Mouse (Mus musculus): ENCODE measurements around the gene E130308A19Rik. TPM values are rescaled to one million over a fixed set of nuclear protein-coding genes. Genes with fewer than 3 reads are reported as not detected.

E130308A19Rik gene
- polyA plus RNA-seq, 1 experiment, result 3.0 TPM

DNA sequence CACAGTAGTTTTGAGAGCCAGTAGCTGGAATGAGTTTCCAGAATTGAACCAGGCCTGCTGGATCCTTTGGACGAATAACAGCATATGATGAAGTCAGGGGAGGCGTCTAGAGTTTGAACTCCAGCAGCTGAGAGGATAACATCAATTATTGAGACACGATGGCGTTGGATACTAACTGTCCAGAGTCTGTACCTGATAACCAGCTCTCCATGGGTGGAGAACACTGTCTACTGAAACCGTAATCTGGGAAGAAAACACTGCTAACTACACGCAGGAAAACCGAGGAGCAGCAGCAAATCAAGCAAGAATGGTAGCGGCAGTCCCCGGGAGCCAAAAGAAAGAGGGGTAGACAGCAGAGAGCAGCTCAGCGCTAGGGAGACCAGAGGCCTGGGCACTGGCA, 56.9 kb downstream of the E130308A19Rik start:
- Histone ChIP-seq H3K36me3 (ENCODE audit: control insufficient read depth, insufficient read depth) (no peaks in the 10 kb centered on the region), H3K4me3 (no peak overlapping the region), H3K27me3 (ENCODE audit: control insufficient read depth, insufficient read depth, insufficient read length) (no peaks in the 10 kb centered on the region), H3K79me2 (ENCODE audit: control insufficient read depth, insufficient read depth) (no peaks in the 10 kb centered on the region), H3ac (ENCODE audit: control insufficient read depth, insufficient read length) (no peak overlapping the region), H3K4me2 (ENCODE audit: low read depth) (no peak overlapping the region)
- no peak for TF ChIP-seq REST (IDR thresholded peaks at IDR 0.05; ENCODE audit: insufficient read depth, insufficient read length)
- no peak for TF ChIP-seq TCF12 (IDR thresholded peaks at IDR 0.05; ENCODE audit: insufficient read depth, poor library complexity, severe bottlenecking)

DNA sequence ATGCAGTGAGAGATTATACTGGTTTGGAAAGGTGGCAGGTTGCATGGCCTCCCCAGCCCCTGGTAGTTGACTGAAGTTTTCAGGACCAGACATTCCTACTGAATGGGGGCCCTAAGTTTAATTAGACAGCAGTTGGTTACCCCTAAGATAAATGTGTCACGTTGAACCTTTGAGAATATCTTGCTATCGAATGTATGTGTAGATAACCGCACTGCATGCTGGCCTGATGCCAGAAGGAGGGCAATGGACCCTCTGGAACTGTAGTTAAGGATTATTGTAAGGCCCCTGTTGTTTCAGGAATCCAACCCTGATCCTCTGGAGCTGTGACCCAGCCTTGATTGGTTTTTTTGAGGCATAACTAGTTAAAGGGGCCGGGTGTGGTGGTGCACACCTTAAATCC, 58.3 kb downstream of the E130308A19Rik start:
- no peak overlapping the region for H3K4me2 ChIP-seq (ENCODE audit: low read depth)
- no peak overlapping the region for H3K4me3 ChIP-seq
- H3ac ChIP-seq (ENCODE audit: control insufficient read depth, insufficient read length), result no peak overlapping the region
- TF ChIP-seq REST (IDR thresholded peaks at IDR 0.05; ENCODE audit: insufficient read depth, insufficient read length) (no peak), MYOD1 (IDR thresholded peaks at IDR 0.05; ENCODE audit: control insufficient read depth in 1 of 3, insufficient read length in 2 of 3, low read depth in 2 of 3) (no peak), MYOG (IDR thresholded peaks at IDR 0.05; ENCODE audit: control insufficient read depth in 1 of 3, insufficient read depth in 1 of 3, insufficient read length in 2 of 3, low read depth in 2 of 3) (no peak), MAX (IDR thresholded peaks at IDR 0.05; ENCODE audit: low read depth) (no peak)
- no peaks in the 10 kb centered on the region for H3K27me3 ChIP-seq (ENCODE audit: control insufficient read depth, insufficient read depth, insufficient read length)
- H3K79me2 ChIP-seq (ENCODE audit: control insufficient read depth, insufficient read depth), result no peaks in the 10 kb centered on the region
- no peaks in the 10 kb centered on the region for H3K36me3 ChIP-seq (ENCODE audit: control insufficient read depth, insufficient read depth)

DNA sequence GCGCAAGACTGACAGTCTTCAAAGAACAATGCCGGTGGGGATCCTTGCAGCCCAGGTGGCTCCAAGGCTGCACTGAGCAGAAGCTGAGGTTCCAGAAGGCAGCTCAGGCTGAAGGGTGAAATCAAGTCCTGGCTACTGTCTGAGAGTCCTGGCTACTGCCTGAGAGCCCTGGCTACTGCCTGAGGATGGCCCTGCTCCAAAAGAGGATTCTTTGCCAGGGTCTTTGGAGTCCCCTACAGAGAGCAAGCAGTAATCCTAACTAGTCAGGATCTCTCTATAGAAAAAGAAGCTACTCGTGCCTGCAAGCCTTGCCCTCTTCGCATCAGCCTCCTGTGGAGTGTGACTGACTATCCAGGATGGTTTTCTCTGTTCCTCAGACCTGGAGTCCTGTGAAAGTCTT, 60.7 kb downstream of the E130308A19Rik start:
- H3K4me3 ChIP-seq, result no peak overlapping the region

DNA sequence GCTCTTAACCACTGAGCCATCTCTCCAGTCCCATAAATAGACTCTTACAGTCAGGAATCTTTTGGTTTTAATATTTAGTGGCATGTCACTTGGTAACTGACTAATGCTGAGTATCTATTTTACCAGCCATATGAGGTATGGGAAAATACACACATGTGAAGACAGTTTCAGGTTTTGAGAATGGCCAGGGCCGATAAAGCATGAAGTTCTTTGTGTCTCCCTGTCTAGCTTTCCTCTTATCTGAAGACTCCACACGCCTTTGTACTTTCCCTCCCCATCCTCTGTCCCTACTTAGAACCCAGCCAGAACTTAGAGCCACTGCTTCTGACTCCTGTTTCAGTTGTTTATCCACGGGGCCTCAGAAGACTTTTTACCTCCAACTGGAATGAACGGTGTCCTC, 63.0 kb downstream of the E130308A19Rik start:
- Histone ChIP-seq H3K79me2 (ENCODE audit: control insufficient read depth, insufficient read depth) (no peaks in the 10 kb centered on the region), H3K4me2 (ENCODE audit: low read depth) (no peak overlapping the region), H3K4me3 (no peak overlapping the region), H3ac (ENCODE audit: control insufficient read depth, insufficient read length) (no peak overlapping the region), H3K27me3 (ENCODE audit: control insufficient read depth, insufficient read depth, insufficient read length) (no peaks in the 10 kb centered on the region), H3K36me3 (ENCODE audit: control insufficient read depth, insufficient read depth) (no peaks in the 10 kb centered on the region)
- no peak for TF ChIP-seq MYOG (IDR thresholded peaks at IDR 0.05; ENCODE audit: control insufficient read depth in 1 of 3, insufficient read depth in 1 of 3, insufficient read length in 2 of 3, low read depth in 2 of 3)
- no peak for TF ChIP-seq SRF (IDR thresholded peaks at IDR 0.05; ENCODE audit: control insufficient read depth, insufficient read length, low read depth)
- no peak for TF ChIP-seq POLR2AphosphoS2 (IDR thresholded peaks at IDR 0.05; ENCODE audit: insufficient read length, low read depth)
- no peak for TF ChIP-seq MAX (IDR thresholded peaks at IDR 0.05; ENCODE audit: low read depth)
- no peak for TF ChIP-seq POLR2A (IDR thresholded peaks at IDR 0.05; ENCODE audit: insufficient read length, low read depth)
- TF ChIP-seq USF1 (IDR thresholded peaks at IDR 0.05; ENCODE audit: low read depth), result no peak
- TF ChIP-seq CEBPB (IDR thresholded peaks at IDR 0.05; ENCODE audit: insufficient read depth, poor library complexity, severe bottlenecking), result no peak
- TF ChIP-seq REST (IDR thresholded peaks at IDR 0.05; ENCODE audit: insufficient read depth, insufficient read length), result no peak
- no peak for TF ChIP-seq TCF3 (IDR thresholded peaks at IDR 0.05; ENCODE audit: insufficient read length, low read depth)
- TF ChIP-seq TCF12 (IDR thresholded peaks at IDR 0.05; ENCODE audit: insufficient read depth, poor library complexity, severe bottlenecking), result no peak
- TF ChIP-seq E2F4 (IDR thresholded peaks at IDR 0.05; ENCODE audit: insufficient read depth), result no peak
- no peak for TF ChIP-seq MYOD1 (IDR thresholded peaks at IDR 0.05; ENCODE audit: control insufficient read depth in 1 of 3, insufficient read length in 2 of 3, low read depth in 2 of 3)

More for the DNA sequence above, 60.7 kb downstream of the E130308A19Rik start:
- TF ChIP-seq MYOD1 (IDR thresholded peaks at IDR 0.05; ENCODE audit: control insufficient read depth in 1 of 3, insufficient read length in 2 of 3, low read depth in 2 of 3), result no peak
- TF ChIP-seq REST (IDR thresholded peaks at IDR 0.05; ENCODE audit: insufficient read depth, insufficient read length), result no peak
- no peak for TF ChIP-seq MYOG (IDR thresholded peaks at IDR 0.05; ENCODE audit: control insufficient read depth in 1 of 3, insufficient read depth in 1 of 3, insufficient read length in 2 of 3, low read depth in 2 of 3)
- TF ChIP-seq USF1 (IDR thresholded peaks at IDR 0.05; ENCODE audit: low read depth), result no peak
- no peak for TF ChIP-seq CEBPB (IDR thresholded peaks at IDR 0.05; ENCODE audit: insufficient read depth, poor library complexity, severe bottlenecking)
- no peak for TF ChIP-seq POLR2A (IDR thresholded peaks at IDR 0.05; ENCODE audit: insufficient read length, low read depth)
- no peak for TF ChIP-seq TCF3 (IDR thresholded peaks at IDR 0.05; ENCODE audit: insufficient read length, low read depth)
- TF ChIP-seq POLR2AphosphoS2 (IDR thresholded peaks at IDR 0.05; ENCODE audit: insufficient read length, low read depth), result no peak
- TF ChIP-seq SRF (IDR thresholded peaks at IDR 0.05; ENCODE audit: control insufficient read depth, insufficient read length, low read depth), result no peak
- no peak for TF ChIP-seq MAX (IDR thresholded peaks at IDR 0.05; ENCODE audit: low read depth)
- Histone ChIP-seq H3K4me2 (ENCODE audit: low read depth) (no peak overlapping the region), H3ac (ENCODE audit: control insufficient read depth, insufficient read length) (no peak overlapping the region), H3K79me2 (ENCODE audit: control insufficient read depth, insufficient read depth) (no peaks in the 10 kb centered on the region), H3K27me3 (ENCODE audit: control insufficient read depth, insufficient read depth, insufficient read length) (no peaks in the 10 kb centered on the region), H3K36me3 (ENCODE audit: control insufficient read depth, insufficient read depth) (no peaks in the 10 kb centered on the region)

DNA sequence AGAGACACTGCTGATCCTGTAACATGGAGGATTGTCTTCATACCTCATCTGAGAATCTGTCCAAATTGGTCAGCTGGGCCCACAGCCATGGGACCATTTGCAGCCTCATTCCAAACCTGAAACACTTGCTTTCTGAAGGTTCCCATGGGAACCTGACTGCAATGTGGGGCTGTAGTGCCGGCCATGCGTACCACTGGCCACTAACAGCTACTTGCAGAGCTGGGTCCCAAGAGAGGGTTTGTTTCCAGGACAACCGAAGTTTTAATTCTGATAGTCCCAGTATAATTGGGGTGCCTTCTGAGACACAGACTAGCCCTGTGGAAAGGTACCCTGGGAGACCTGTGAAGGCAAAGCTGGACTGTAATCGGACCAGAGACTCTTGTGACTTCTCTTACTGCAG, 64.1 kb downstream of the E130308A19Rik start:
- Histone ChIP-seq H3ac (ENCODE audit: control insufficient read depth, insufficient read length) (no peak overlapping the region), H3K36me3 (ENCODE audit: control insufficient read depth, insufficient read depth) (no peaks in the 10 kb centered on the region), H3K79me2 (ENCODE audit: control insufficient read depth, insufficient read depth) (no peaks in the 10 kb centered on the region), H3K4me2 (ENCODE audit: low read depth) (no peak overlapping the region), H3K4me3 (no peak overlapping the region), H3K27me3 (ENCODE audit: control insufficient read depth, insufficient read depth, insufficient read length) (no peaks in the 10 kb centered on the region)
- TF ChIP-seq POLR2A (IDR thresholded peaks at IDR 0.05; ENCODE audit: insufficient read length, low read depth) (no peak), TCF12 (IDR thresholded peaks at IDR 0.05; ENCODE audit: insufficient read depth, poor library complexity, severe bottlenecking) (no peak), REST (IDR thresholded peaks at IDR 0.05; ENCODE audit: insufficient read depth, insufficient read length) (no peak), MYOD1 (IDR thresholded peaks at IDR 0.05; ENCODE audit: control insufficient read depth in 1 of 3, insufficient read length in 2 of 3, low read depth in 2 of 3) (no peak), MAX (IDR thresholded peaks at IDR 0.05; ENCODE audit: low read depth) (no peak), POLR2AphosphoS2 (IDR thresholded peaks at IDR 0.05; ENCODE audit: insufficient read length, low read depth) (no peak), TCF3 (IDR thresholded peaks at IDR 0.05; ENCODE audit: insufficient read length, low read depth) (no peak), MYOG (IDR thresholded peaks at IDR 0.05; ENCODE audit: control insufficient read depth in 1 of 3, insufficient read depth in 1 of 3, insufficient read length in 2 of 3, low read depth in 2 of 3) (no peak), SRF (IDR thresholded peaks at IDR 0.05; ENCODE audit: control insufficient read depth, insufficient read length, low read depth) (no peak)

All from myocyte (in vitro differentiated cells).